ENCODE assay signal across 9 mouse cellular contexts in the genomic region with DNA sequence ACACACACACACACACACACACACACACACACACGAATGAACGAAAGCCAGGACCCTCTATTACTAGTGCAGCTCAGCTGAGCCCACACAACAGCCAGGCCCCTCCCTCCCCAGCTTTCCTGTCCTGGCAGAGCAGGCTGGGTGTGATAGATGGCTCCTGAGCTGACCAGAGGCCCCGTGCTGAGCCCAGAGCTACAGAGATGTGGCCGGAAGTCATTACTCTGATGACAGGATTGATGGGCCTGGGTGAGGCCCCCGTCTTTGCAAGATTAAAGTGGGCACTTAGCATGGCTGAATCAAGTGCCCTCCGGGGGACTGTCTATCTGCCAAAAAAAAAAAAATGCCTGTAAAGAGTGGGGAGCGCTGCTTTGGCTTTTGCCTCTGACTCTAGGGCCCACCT. TPM values are rescaled to one million over a fixed set of nuclear protein-coding genes. Genes with fewer than 3 reads are reported as not detected.
DNase-seq lines count a peak whose midpoint lies in the region; ATAC-seq lines count a peak whose summit lies in the region.
"Had no signal": no experiment of that assay in that cellular context is flagged by ENCODE, and none has a peak within 500 bp of the region (broad histone marks: within the 10 kb centered on the region; RNA-seq: fewer than 3 reads in every experiment).

No protein-coding gene starts in this region.

- WGBS in midbrain, embryonic 11.5 days = 58% methylated on average over 7 of the region's 7 CpGs
- 69% methylated on average over 7 of the region's 7 CpGs for WGBS in midbrain, embryonic 10.5 days
- 11% methylated on average over 7 of the region's 7 CpGs for WGBS in stomach, embryonic 16.5 days

- peak; percentile 35 for DNase-seq in adrenal gland, adult 2 months
- DNase-seq in adrenal gland, postnatal 4 days (ENCODE audit: low spot score in 2 of 2) = no peak
- no peak for DNase-seq in midbrain, embryonic 11.5 days (ENCODE audit: low spot score, missing footprints)
- no peak for DNase-seq in midbrain, embryonic 10.5 days (ENCODE audit: low spot score)
- peak; percentile 35 for DNase-seq in kidney, postnatal 14 days
- no peak for DNase-seq in adipocyte (ENCODE audit: low spot score)
- DNase-seq in left cerebral cortex, adult 18-20 months (ENCODE audit: low spot score in 2 of 2) = no peak
- DNase-seq: heart, postnatal 14 days had no signal

- H3K4me2 ChIP-seq in midbrain, embryonic 11.5 days = no peak overlapping the region
- no peak overlapping the region for H3K4me2 ChIP-seq in stomach, embryonic 16.5 days (ENCODE audit: low read depth, low read length)

- peaks cover 3% of the 10 kb centered on the region; the same call in 1 of the 2 replicates for H3K4me1 ChIP-seq in midbrain, embryonic 11.5 days (ENCODE audit: control insufficient read depth, insufficient read depth, low read length)
- H3K4me1 ChIP-seq in midbrain, embryonic 10.5 days = peaks cover 16% of the 10 kb centered on the region
- H3K4me1 ChIP-seq in stomach, embryonic 16.5 days (ENCODE audit: control insufficient read depth, insufficient read depth, low read length) = peaks cover 3% of the 10 kb centered on the region; the same call in 1 of the 2 replicates

- no peak overlapping the region for H3K9ac ChIP-seq in midbrain, embryonic 11.5 days (ENCODE audit: low read length)
- no peak overlapping the region for H3K9ac ChIP-seq in stomach, embryonic 16.5 days (ENCODE audit: low read length)

- no peaks in the 10 kb centered on the region for H3K9me3 ChIP-seq in midbrain, embryonic 11.5 days (ENCODE audit: control insufficient read depth, low read length)
- no peaks in the 10 kb centered on the region for H3K9me3 ChIP-seq in midbrain, embryonic 10.5 days (replicated peaks)
- no peaks in the 10 kb centered on the region for H3K9me3 ChIP-seq in stomach, embryonic 16.5 days (replicated peaks; ENCODE audit: control insufficient read depth, low read length)

- H3K36me3 ChIP-seq in midbrain, embryonic 11.5 days (ENCODE audit: control insufficient read depth, insufficient read depth, low read length) = no peaks in the 10 kb centered on the region
- H3K36me3 ChIP-seq in midbrain, embryonic 10.5 days = no peaks in the 10 kb centered on the region
- no peaks in the 10 kb centered on the region for H3K36me3 ChIP-seq in stomach, embryonic 16.5 days (ENCODE audit: control insufficient read depth, insufficient read depth, low read length)

- no peaks in the 10 kb centered on the region for H3K27me3 ChIP-seq in midbrain, embryonic 11.5 days (ENCODE audit: control insufficient read depth, insufficient read depth, low read length)
- no peaks in the 10 kb centered on the region for H3K27me3 ChIP-seq in midbrain, embryonic 10.5 days (ENCODE audit: low read depth, poor library complexity, severe bottlenecking)
- H3K27me3 ChIP-seq in stomach, embryonic 16.5 days (ENCODE audit: control insufficient read depth, insufficient read depth, low read length) = no peaks in the 10 kb centered on the region

- no peak overlapping the region for H3K27ac ChIP-seq in midbrain, embryonic 11.5 days (ENCODE audit: low read depth, low read length)
- no peak overlapping the region; the same call in 1 of the 2 replicates for H3K27ac ChIP-seq in midbrain, embryonic 10.5 days (replicated peaks)
- H3K27ac ChIP-seq in stomach, embryonic 16.5 days (ENCODE audit: low read length) = no peak overlapping the region

- H3K4me3 ChIP-seq in midbrain, embryonic 11.5 days (ENCODE audit: low read depth, low read length) = no peak overlapping the region
- no peak overlapping the region for H3K4me3 ChIP-seq in midbrain, embryonic 10.5 days
- H3K4me3 ChIP-seq in stomach, embryonic 16.5 days (replicated peaks; ENCODE audit: low read length) = no peak overlapping the region

- 0 out of 2 replicates have a peak, but pooled peaks have one; percentile 22 for ATAC-seq in midbrain, embryonic 11.5 days (ENCODE audit: low FRiP score)
- peak; percentile 56; the same call in 1 of the 2 replicates for ATAC-seq in stomach, embryonic 16.5 days (ENCODE audit: insufficient read depth, low FRiP score)

RNA-seq across cellular contexts. Expression of a gene that starts 30.2 kb away (rescaled TPM):
- total RNA-seq in adrenal gland, adult 2 months (2021) = 1 to 10 TPM in 1 of 2 experiments, under 1 TPM in 1; 0.43 to 1.0 TPM
- polyA plus RNA-seq in adrenal gland, adult 2 months (2012; rRNA removed) = 0.71 and 0.83 TPM in 2 replicates
- total RNA-seq in adrenal gland, postnatal 4 days (2021) = 1 to 10 TPM; 1.4 to 1.7 TPM
- 0.55 and 0.92 TPM in 2 replicates for polyA plus RNA-seq in midbrain, embryonic 11.5 days (2014; fragmentation: Nextera tagmentation; extraction: Ambion mirVana)
- 0.23 and 0.29 TPM in 2 replicates for polyA plus RNA-seq in midbrain, embryonic 10.5 days (2016; fragmentation: Nextera tagmentation; extraction: Ambion mirVana)
- 0.40 and 0.50 TPM in 2 replicates for polyA plus RNA-seq in stomach, embryonic 16.5 days (2015; fragmentation: Nextera tagmentation; extraction: Ambion mirVana)
- 10 to 100 TPM; 33.1 to 40.5 TPM for total RNA-seq in left cerebral cortex, adult 18-20 months (2021)

Comparison
In these comparisons a context has a peak if more than half of its experiments do, and no peak if none do; other contexts are left out.
1. DNase-seq: peak in adrenal gland, adult 2 months (single experiment) and kidney, postnatal 14 days (single experiment); none in adrenal gland, postnatal 4 days (0 of 2), midbrain, embryonic 11.5 days (single experiment), midbrain, embryonic 10.5 days (single experiment), adipocyte (single experiment) and left cerebral cortex, adult 18-20 months (0 of 2).